Mouse (Mus musculus) megakaryocyte-erythroid progenitor cell, adult 5-6 weeks (primary cell): ENCODE results near the gene Col5a1. TPM values are rescaled to one million over a fixed set of nuclear protein-coding genes. Genes with fewer than 3 reads are reported as not detected.
A peak's percentile ranks its signal among the peaks of the same experiment; 100 is the strongest.

ENCODE experiments used
- ATAC-seq: replicated peaks from 2 replicates; pipeline ENCODE4 v1.8.0; 2016; ENCODE audit warnings: mild to moderate bottlenecking, inconsistent platforms; ENCODE audit not compliant: severe bottlenecking, poor library complexity, low FRiP score, low TSS enrichment
- total RNA-seq, 2 experiments: library from RNA; stranded (forward) in 1 of 2; stranded (reverse) in 1 of 2; fragments of 200-1000, 215-1000 nt in 1 of 2; fragments of >200 nt in 1 of 2; fragmentation: Nextera tagmentation in 1 of 2; gene quantifications; 2 replicates each; pipeline ENCODE4 v1.2.3; 2014 to 2017

Gene Col5a1
- total RNA-seq, 2 experiments from 2014 or later = 9.2 to 24.7 TPM

DNA sequence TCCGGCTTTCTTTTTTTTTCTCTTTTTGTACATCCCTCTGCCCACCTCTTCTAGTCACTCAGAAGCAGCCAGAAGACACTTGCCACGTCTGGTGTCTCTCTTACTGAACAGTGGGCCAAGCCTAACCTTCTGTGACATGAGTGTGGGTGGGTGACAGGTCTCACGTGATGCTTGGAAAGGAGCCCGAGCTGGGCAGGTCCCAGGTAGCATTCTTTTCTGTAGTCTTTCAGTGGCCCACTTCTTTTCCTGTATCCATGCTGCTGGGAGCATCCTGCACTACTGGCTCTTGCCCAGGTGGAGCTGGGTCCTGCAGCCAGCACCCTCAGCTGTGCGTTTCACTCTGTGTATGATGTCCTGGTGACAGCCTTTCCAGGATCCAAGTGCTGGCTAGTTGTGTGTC, 8.2 kb upstream of the Col5a1 start:
- no peak for ATAC-seq

GRCm38 (mm10) chr2:27883276-27883675, 2.9 kb upstream of the Col5a1 start:
- ATAC-seq = no peak

- no peak for ATAC-seq
These were observed 623 bp upstream of the Col5a1 start for GRCm38 (mm10) chr2:27885456-27886147.

DNA sequence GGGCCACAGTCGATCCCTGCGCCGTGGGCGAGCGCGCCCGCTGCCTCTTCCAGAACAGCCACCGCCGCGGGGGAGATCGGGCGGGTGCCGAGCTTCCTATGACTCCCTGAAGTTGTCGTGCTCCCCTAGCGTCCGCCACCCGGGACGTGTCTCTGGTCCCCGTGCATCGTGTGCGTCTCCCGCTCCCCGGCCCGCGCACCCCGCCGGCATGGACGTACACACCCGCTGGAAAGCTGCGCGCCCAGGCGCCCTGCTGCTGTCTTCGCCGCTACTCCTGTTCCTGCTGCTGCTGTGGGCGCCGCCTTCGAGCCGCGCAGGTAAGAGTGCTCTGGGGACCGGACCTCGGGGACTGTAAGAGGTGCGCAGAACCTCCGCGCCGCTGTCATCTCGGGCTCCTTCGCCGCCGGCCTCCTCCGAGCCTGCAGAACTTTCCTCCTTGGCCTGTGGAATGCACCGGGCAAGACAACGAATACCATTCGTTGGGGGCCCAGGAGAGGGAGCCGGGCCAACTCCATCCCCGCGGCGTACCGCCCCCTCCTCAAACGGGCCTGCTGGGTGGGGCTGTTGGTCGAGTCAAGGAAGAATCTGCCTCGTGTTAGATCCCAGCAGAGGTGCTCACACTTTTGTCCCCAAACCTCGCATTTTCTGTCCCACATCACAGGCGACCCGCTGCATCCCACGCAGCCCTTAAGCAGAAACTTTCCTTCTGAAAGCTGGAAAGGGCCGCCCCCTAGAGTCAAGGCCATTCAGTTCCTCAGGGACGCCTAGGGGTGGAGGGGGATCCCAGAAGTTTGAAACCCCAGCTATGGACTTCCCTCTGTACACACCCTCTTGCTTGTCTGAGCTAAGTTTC, 609 bp downstream of the Col5a1 start:
- no peak for ATAC-seq

GRCm38 (mm10) chr2:27887461-27888264, 1.4 kb downstream of the Col5a1 start:
- ATAC-seq = no peak

GRCm38 (mm10) chr2:27888603-27889545, 2.6 kb downstream of the Col5a1 start:
- ATAC-seq = no peak

GRCm38 (mm10) chr2:27891922-27892541, 5.8 kb downstream of the Col5a1 start:
- ATAC-seq = no peak

DNA sequence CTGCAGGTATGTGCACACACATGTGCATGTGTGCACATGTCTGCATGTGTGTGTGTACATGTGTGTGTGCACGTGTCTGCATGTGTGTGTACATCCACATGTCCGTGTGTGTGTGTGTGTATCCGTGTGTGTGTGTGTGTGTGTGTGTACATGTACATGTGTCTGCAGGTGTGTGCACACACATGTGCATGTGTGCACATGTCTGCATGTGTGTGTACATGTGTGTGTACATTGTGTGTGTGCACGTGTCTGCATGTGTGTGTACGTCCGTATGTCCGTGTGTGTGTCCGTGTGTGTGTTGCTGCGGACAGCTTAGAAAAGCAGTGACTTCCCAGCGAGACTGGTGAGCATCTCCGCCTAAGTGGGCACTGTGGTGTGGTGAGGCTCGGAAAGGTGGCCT, 6.8 kb downstream of the Col5a1 start:
- ATAC-seq = no peak

GRCm38 (mm10) chr2:27894986-27895385, 8.8 kb downstream of the Col5a1 start:
- ATAC-seq = no peak

DNA sequence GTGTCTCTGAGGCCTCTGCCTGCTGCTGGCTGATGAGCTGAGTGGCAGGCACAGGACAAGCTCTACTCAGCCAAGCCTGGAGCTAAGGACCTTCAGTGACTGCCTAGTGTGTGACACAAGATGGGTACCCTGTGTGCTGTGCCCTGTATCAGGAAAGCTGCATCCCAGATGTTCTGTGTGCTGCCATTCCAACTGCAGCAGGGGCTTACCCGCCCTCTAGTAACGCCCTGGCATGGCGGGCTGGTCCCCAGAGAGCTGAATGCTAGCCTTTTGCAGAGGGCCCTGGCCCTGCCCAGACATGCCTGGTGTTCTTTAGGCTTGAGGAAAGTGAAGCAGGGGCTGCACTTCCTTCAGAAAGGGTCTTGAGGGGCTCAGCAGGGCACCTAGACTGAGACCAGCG, 9.4 kb downstream of the Col5a1 start:
- ATAC-seq = no peak

DNA sequence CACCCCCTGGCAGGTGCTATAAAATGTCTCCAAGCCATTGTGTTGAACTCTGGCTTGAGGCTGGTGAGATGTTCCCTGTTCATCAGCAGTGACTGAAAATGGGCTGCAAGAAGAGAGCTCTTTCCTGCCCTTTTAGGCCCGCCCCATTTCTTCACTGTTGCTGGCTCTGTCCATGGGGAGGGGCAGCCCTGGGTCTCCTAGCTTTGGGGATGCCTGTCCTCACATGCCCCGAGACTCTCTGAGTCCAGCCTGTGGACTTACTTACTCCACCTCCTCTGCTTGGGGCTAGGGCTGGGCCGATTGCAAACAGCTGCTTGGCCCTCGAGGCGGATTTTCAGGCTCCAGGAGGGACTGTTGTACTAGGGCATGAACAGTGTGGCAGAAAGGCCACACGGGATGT, 10.9 kb downstream of the Col5a1 start:
- ATAC-seq = no peak

GRCm38 (mm10) chr2:27899894-27900293, 13.7 kb downstream of the Col5a1 start:
- 0 out of 2 replicates have a peak, but pooled peaks have one; percentile 57 for ATAC-seq

GRCm38 (mm10) chr2:27901076-27901475, 14.9 kb downstream of the Col5a1 start:
- no peak for ATAC-seq

DNA sequence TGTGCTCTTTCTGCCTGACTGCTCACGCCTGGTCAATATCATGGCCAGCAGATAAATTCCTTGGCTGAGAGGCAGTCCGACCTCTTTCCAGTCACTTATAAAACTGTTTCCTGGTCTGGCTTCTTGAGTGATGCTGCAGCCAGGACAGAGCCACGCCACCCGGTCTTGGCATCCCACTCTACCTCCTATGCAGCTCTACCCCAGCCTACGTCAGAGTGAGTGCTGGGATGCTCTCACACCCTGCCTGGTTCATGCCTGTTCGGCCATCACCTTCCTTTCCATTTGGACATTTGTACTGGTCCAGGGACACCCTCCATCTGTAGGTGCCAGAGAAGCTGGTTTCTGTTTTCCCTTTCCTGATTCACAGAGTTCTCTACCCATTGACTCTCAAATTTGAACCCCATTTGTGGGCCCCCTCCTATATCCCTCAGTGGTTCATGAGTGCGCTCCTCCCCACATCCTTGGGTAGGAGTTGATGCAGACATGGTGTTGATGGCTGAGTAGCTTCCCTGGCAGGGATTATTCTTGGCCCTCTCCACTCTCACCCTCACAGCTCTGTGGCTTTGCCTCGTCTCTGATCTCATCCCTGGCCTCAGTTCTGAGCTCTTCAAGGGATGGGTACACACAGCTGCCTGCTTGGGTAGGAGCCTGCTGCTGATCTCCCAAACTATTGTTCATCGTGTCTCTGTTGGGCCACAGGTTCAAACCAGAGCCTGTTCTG, 15.5 kb downstream of the Col5a1 start:
- no peak for ATAC-seq

DNA sequence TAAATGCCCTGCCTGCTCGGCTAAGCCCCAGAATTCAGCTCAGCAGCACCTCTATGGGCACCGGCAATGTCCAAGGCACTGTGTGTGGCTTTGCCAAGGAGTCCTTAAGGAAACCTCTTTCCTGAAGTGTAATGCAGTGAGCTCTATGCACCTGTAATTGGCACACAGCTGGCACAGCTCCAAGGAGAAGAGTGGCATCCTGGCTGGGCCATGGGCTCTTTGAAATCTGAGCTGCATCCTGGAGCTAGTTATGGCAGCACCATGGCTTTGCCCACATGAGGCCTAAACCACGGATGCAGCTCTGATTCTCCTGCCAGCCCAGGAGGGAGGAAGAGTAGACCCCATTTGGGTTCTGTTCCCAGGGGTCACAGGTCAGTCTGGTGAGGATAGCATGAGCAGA, 16.1 kb downstream of the Col5a1 start:
- ATAC-seq = no peak

GRCm38 (mm10) chr2:27905411-27905810, 19.2 kb downstream of the Col5a1 start:
- ATAC-seq = no peak

- ATAC-seq = no peak
These were observed 24.3 kb downstream of the Col5a1 start for GRCm38 (mm10) chr2:27910501-27910900.
